ENCODE assay signal across 8 mouse cellular contexts in genomic region chr14:57730527-57730926, GRCm38 (mm10). TPM values are rescaled to one million over a fixed set of nuclear protein-coding genes. Genes with fewer than 3 reads are reported as not detected.
DNase-seq lines count a peak whose midpoint lies in the region; ATAC-seq and TF ChIP-seq lines count a peak whose summit lies in the region.

No protein-coding gene starts in this region.

- peaks cover 7% of the 10 kb centered on the region for H3K9me3 ChIP-seq in megakaryocyte, embryonic 14.5 days

- no peaks in the 10 kb centered on the region; the same call in 1 of the 2 replicates for H3K36me3 ChIP-seq in kidney, adult 2 months (ENCODE audit: control insufficient read depth, insufficient read depth, low read length)
- no peaks in the 10 kb centered on the region for H3K36me3 ChIP-seq in megakaryocyte, embryonic 14.5 days (replicated peaks; ENCODE audit: low read length)

- no peak for TF ChIP-seq CTCF in kidney, adult 2 months (conservative IDR thresholded peaks at IDR 0.05; ENCODE audit: insufficient read depth, insufficient read length, low read depth, low read length)

- H3K27ac ChIP-seq in kidney, adult 2 months (ENCODE audit: insufficient read depth, low read depth, low read length) = peak overlapping the region; percentile 47

- peak; percentile 46 to 58 for DNase-seq in cerebellum, postnatal 10 days
- DNase-seq in cerebellum, postnatal 36 days = no peak
- peak; percentile 71 for DNase-seq in R1 (ENCODE audit: low read depth, low spot score)
- DNase-seq in heart, adult 11 months = peak; percentile 98
- peak; percentile 92 for DNase-seq in kidney, adult 2 months
- no peak for DNase-seq in spleen, adult 12 weeks (ENCODE audit: low spot score)

- TF ChIP-seq POLR2A in kidney, adult 2 months (IDR thresholded peaks at IDR 0.05; ENCODE audit: low read depth, low read length) = no peak

- H3K27me3 ChIP-seq in kidney, adult 2 months (replicated peaks; ENCODE audit: control insufficient read depth, insufficient read depth, low read length) = no peaks in the 10 kb centered on the region
- H3K27me3 ChIP-seq in megakaryocyte, embryonic 14.5 days (replicated peaks) = peaks cover 3% of the 10 kb centered on the region

- H3K4me3 ChIP-seq in kidney, adult 2 months (ENCODE audit: insufficient read depth, low read depth, low read length) = no peak overlapping the region
- H3K4me3 ChIP-seq in megakaryocyte, embryonic 14.5 days (replicated peaks) = peak overlapping the region; percentile 11

- no peak for ATAC-seq in granulocyte monocyte progenitor cell, adult 5-6 weeks (replicated peaks; ENCODE audit: poor library complexity, severe bottlenecking)

- peaks cover 19% of the 10 kb centered on the region for H3K4me1 ChIP-seq in kidney, adult 2 months (ENCODE audit: control insufficient read depth, insufficient read depth, low read length)
- peaks cover 34% of the 10 kb centered on the region for H3K4me1 ChIP-seq in megakaryocyte, embryonic 14.5 days

- 12% methylated on average over 9 of the region's 9 CpGs for WGBS in kidney, adult 2 months

RNA-seq across cellular contexts. Expression of gene Gm49361, which starts 15.4 kb away (rescaled TPM):
- not detected in 2 replicates for polyA plus RNA-seq in kidney, adult 2 months (2012; rRNA removed)
- polyA plus RNA-seq in megakaryocyte, embryonic 14.5 days (2012; ENCODE audit: insufficient read depth, low replicate concordance) = 0.67 TPM in 1 of 2 replicates, not detected in the other
- not detected in 2 replicates for total RNA-seq in granulocyte monocyte progenitor cell, adult 5-6 weeks (2014; fragmentation: Nextera tagmentation)
- total RNA-seq in granulocyte monocyte progenitor cell, adult 5-6 weeks (2017) = not detected in 2 replicates

RNA-seq across cellular contexts. Expression of gene Lats2, which starts 27.7 kb away (rescaled TPM):
- 31.1 and 35.9 TPM in 2 replicates for polyA plus RNA-seq in kidney, adult 2 months (2012; rRNA removed)
- polyA plus RNA-seq in megakaryocyte, embryonic 14.5 days (2012; ENCODE audit: insufficient read depth, low replicate concordance) = 2.0 TPM in 1 of 2 replicates, not detected in the other
- 14.3 and 22.9 TPM in 2 replicates for total RNA-seq in granulocyte monocyte progenitor cell, adult 5-6 weeks (2014; fragmentation: Nextera tagmentation)
- 10.3 TPM in 2 replicates for total RNA-seq in granulocyte monocyte progenitor cell, adult 5-6 weeks (2017)

Comparison
In these comparisons a context has a peak if more than half of its experiments do, and no peak if none do; other contexts are left out.
1. DNase-seq: peak in cerebellum, postnatal 10 days (2 of 2), R1 (single experiment), heart, adult 11 months (single experiment) and kidney, adult 2 months (single experiment); none in cerebellum, postnatal 36 days (0 of 2) and spleen, adult 12 weeks (single experiment).
2. RNA of gene Lats2, which starts 27.7 kb away (polyA plus RNA-seq): 31.1 to 35.9 TPM in kidney, adult 2 months; 2.0 TPM in megakaryocyte, embryonic 14.5 days; every median in the first group is over 10 times any median in the second.